Mouse (Mus musculus): ENCODE data around the gene Stx19.

DNA sequence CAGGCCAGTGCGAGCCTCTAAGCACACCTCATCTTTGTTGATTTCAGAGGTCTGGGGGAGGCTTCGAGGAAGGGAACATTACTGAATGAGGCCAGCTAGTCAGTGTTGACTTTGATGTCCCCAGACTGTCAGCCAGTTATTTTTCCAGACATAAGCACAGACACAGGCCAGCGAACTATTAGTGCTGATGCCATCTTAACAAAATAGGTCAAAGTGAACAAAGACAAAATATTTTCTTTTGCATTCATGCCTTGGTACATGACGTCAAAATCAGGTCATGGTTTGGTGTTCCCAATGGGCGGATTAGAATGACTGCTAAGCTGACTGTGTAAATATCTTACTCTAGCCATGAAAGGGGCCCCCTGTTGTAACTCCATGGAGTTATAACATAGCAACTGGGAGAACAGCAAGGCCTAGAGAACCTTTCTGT, 58.2 kb downstream of the Stx19 start:
- TF ChIP-seq ZNF384 (IDR thresholded peaks at IDR 0.05; ENCODE audit: low read depth, low read length) (no peak), MAFK (IDR thresholded peaks at IDR 0.05; ENCODE audit: insufficient read depth, low read depth, low read length) (no peak)

Measured in ES-E14 (cell line).